Mouse (Mus musculus): ENCODE data around the gene AI182371.

- TF ChIP-seq CTCF (IDR thresholded peaks at IDR 0.05; ENCODE audit: extremely low read depth, insufficient read length, insufficient replicate concordance, low read depth, low read length) (no peak), POLR2A (IDR thresholded peaks at IDR 0.05; ENCODE audit: low read depth, low read length) (no peak)
Observed at GRCm38 (mm10) chr2:35110521-35110920, 9.2 kb upstream of the AI182371 start.

All from small intestine, adult 2 months (tissue).